Mouse (Mus musculus) stomach, postnatal 0 days (tissue): ENCODE data around the gene Scamp1.

ENCODE experiments used
- CTCF ChIP-seq: IDR thresholded peaks from 2 replicates; pipeline ENCODE4 v1.5.1; 2016; ENCODE audit warnings: antibody characterized with exemption, low read depth, mild to moderate bottlenecking, moderate library complexity
- EP300 ChIP-seq: optimal IDR thresholded peaks from 2 replicates; pipeline ENCODE3; 2016; ENCODE audit warnings: antibody characterized with exemption

DNA sequence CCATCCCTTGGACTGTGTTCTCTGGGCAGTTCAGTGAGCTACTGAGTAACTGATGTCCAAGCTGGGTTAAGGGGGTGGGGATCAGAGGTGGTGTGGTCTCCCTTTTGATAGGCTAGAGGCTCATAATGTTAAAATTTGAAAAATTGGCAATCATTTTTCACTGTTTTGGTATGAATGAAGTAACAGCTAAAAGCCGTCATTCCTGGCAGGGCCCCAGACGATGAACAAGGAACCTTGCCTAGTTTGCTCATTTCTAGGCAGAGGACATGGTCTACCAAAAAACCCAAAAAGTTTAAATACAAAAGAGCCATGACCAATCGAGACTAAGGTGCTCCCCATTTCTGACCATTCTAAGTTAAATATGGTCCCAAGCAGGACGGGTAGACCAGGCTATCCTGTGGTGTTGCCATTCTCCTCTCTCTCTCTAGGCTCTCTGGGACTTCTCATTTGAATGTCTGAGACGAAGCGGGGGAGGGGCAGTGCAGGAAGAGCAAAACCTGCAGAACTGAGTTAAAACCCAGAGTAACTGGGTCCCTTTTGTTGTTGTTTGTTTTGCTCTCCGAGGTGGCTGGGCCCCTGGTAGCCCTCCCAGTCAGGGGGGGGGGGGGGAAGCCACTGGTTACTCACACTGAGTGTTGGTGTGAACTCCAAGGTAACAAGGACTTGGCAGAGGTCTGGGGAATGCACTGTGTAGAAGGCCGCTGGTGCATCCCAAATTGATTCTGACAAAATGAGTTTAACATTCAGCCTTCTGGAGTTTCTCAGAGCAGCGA, 129.8 kb downstream of the Scamp1 start:
- TF ChIP-seq CTCF, result no peak
- TF ChIP-seq EP300, result no peak
